Mouse (Mus musculus): ENCODE measurements around the gene Col9a2.

Col9a2 gene

DNA sequence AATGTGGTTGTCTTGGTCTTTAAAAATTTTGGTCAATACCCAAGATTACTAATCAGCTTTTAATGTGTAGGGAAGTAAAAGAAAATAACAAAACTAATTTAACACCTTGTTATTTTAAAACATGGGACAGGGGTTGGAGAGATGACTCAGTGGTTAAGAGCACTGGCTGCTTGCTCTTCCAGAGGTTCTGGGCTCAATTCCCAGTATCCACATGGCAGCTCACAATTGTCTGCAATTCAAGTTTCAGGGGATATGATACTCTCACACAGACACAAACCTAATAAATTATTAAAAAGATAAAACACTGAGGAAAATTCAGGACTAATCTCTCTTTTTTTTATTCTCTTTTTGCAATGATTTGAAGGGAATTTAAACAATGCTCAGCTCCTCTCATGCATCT lies 45.3 kb downstream of the Col9a2 start:
- no peak for DNase-seq (ENCODE audit: low spot score in 2 of 2)

DNA sequence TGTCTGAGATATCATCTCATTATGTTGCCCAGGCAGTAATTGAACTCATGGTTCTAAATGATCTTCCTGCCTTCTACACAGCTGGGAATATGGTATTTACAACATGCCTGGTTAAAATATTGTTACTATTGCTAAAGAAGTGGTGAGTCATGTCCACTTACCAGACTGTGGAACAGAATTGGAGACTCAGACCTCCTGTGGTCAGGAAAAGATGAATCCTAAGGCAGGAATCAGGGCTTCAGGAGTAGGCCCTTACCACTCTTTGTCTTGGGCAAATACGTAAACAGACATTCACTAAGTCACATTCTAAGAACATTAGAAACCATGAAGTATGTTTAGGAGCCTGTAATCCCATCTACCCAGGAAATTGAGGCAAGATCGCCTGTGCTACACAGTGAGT lies 49.5 kb downstream of the Col9a2 start:
- no peak for DNase-seq (ENCODE audit: low spot score in 2 of 2)

DNA sequence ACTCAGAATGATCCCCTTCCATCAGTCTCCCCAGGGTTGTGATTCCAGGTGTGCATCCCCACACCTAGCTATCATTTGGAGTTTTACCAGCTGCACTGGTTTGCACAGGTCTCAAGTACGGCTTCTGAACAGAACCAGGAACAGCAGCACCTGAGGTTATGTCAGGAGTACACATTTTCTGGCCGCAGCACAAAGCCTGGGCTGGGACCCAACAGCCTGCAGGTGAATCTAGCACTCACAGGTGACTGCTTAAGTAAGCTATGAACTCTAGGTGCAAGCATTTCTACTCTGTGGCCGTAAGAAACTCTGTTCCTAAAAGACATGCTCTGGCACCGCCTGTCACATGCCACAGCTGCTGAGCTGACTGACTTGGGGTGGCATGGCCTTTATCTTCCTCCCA lies 51.0 kb downstream of the Col9a2 start:
- DNase-seq (ENCODE audit: low spot score in 2 of 2): no peak

DNA sequence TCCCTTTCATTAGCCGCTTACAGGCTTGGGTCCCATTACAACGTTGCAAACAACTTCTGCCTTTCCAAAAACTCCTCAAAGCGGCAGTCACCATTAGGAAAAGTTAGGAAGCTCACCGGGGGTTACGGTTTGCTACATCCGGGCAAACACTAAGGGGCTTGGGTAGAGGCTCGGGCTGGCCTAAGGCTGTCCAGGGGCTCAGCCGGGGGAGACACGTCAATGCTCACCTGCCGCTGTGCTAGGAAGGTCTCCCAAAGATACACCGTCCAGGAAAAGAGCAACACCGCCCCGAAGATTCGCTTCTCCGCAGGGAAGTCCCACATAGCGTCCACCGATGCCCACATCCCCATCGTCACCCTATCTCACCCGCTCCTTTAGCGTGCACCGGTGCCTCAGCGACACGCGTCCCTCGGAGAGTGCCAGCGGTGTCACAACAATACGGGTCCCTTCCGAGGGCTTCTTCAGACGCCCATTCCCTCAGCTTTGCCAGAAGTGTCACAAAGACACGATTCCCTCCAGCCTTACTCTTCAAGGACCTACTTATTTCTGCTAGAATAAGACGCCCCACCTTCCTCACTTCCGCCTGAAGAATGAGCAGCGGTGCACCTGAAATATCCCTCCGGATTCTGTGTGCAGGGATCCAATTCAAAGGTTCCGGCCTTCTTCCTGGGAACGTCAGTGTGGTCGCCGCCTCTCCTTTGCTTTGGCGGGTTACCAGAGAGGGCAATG lies 58.6 kb downstream of the Col9a2 start, which contains the start of gene Zmpste24:
Gene Zmpste24 (minus strand): TSS at position 592 of the 729 bp plus-strand sequence.
- DNase-seq (ENCODE audit: low spot score in 2 of 2): peak; percentile 60 to 71

DNA sequence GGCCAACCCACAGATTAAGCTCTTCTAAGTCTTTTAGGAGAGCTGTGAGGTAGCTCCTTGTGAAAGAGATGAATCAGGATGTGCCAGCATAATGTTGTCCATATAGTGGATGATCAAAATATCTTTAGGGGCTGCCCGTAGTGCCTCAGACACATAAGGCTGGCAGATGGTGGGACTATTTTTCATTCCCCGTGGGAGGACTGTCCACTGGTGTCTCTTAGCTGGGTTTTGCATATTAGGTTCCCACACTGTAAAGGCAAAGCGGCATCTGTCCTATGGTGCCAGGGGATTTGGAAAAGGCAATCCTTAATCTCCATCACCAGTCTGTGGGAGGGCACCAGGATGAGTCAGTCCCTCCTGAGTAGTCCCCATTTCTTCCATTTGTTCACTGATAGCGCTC lies 64.1 kb downstream of the Col9a2 start:
- DNase-seq (ENCODE audit: low spot score in 2 of 2): no peak
